Mouse (Mus musculus): ENCODE measurements around the gene Gp5.
A peak's percentile ranks its signal among the peaks of the same experiment; 100 is the strongest.

Gp5 gene

DNA sequence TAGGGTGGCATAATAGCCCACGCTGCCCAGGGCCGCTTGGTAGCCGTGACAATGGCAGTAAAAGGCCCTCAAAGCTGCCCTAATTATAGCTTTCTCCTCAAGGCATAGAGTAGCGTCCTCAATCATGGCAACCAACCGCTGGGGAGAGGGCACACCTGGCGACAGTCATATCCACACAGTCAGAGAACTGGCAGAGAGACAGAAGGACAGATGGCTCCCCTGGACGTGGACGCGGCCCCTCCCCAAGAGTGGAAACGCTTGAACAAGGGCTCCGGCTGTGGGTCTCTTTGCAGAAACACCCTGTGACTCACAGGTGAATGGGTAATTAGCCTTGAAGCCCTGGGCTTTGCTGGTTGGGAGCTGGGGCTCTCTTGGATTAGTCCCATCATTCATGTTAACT, 32.2 kb downstream of the Gp5 start:
- DNase-seq = no peak

DNA sequence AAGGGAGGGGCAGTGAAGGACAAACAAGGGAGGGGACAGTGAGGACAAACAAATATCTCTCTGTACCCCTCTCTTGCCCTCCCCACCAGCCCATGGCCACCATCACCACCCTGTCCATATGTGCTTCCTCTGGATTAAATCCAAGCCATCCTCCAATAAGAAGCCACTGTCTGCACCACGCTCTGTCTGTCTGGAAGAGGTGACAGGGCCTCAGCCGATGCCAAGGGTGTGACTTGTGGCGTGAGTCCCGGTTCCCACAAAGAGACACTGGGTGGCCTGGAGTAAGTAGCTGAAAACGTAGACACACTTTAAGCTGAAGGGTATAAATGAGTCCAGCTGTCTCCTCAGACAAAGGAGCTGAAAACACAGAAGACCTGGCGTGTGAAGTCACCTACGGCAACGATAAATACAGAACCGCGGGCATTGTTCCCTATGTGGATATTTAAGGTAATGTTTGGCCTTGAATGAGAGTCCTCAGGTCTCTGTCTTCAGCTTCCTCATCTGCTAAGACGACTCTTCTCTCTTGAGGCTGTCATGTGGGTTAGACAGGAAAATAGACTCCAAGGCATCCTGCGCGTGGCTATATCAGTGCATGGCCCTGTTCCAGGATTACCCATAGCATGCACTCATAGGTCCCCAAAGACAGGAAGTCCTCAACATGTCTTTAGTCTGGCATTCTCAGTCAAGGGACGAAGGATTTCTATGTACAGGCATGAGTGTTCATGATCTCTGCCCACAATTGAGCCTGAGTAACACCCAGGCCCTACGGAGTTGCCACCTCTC, 34.8 kb downstream of the Gp5 start:
- no peak for DNase-seq

DNA sequence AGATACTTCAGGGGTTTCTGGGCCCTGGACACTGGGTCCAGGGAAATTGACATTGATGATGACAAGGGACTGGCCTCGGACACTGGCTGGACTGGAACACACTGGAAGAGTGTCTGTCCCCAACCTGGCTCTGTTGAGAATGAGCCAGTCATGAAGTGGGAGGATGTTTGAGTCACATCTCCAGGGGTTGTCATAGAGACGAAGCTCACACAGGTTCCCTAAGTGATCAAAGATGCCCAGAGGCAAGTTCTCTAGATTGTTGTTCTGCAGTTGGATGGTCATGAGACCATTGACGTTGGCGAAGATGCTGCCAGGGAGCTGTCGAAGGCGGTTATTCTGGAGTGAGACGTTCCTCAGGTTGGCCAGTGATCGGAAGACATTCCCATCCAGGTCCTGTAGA, 37.5 kb downstream of the Gp5 start:
- DNase-seq = no peak

DNA sequence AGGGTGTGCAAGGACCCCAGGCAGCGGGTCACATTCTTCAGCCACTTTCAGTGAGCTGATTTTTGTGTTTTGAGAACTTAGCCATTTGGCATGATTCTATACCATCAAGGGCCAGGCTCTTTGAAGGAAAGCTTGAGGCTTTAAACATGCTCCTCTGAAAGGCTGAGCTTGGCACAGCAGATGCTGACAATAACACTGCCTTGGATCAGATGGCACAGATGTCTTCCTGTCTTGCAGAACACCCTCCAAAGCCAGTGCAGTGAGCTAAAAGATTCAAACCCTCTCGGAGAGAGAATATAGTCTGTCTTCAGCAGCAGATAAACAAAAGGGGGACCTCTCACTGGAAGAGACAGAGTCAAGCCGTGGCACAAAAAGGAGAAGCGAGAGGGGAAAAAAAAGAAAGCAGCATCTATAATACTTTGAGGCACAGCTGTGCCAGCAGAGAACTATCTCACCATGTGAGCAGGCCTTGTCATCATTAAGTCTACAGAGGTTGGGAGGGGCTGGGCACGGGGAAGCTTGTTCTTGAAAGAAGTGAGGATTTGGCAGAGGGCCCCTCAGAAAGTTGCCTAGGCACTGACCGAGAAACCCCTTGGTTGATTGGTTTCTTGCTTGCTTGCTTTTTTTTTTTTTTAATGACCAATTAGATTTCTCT, 38.5 kb downstream of the Gp5 start:
- DNase-seq = no peak

DNA sequence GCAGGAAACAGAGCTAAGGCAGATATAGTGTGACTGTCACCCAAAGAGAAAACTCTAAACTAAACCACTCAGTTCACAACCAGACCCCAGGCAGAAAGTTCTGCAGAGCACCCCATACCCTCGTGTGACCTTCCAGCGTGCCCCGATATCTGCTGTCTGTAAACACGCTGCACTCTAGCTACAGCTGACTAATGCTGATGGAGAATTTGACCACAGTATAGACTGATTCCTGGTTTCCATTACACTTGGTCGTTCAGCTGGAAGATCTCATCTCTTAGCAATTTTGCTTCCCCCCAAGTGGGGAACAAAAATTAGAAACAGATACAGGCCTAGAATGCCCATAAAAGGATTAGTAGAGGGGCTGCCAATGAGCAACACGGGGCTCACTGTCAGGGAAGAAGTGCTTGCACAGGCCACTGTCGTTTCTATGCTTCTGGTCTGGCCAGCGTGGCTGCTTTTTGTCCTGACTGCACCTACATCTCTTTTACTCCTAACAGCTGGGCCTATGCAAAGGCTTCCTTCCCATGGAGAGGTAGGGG, 39.3 kb downstream of the Gp5 start:
- DNase-seq = no peak

DNA sequence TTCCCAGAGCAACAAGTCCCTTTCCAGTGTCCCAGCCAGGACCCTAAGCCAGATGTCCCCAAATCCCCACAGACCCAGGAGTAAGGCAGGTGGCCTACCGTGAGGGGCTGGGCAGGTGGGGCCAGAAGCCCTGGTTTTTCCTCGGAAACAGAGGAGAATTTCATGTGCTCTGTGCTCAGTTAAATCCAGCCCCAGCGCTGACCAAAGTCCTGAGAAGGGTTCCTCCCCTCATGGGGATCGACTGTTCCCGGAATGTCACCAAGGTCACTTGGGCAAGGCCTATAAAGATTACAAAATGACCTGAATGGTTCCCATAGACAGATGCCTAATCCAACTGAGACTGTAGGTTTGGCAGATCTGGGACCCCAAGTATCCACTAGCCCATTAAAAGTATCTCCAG, 43.2 kb downstream of the Gp5 start, which contains the start of gene Cpn2:
Gene Cpn2 (minus strand): TSS at position 141 of the 400 bp plus-strand sequence.
- DNase-seq = no peak

DNA sequence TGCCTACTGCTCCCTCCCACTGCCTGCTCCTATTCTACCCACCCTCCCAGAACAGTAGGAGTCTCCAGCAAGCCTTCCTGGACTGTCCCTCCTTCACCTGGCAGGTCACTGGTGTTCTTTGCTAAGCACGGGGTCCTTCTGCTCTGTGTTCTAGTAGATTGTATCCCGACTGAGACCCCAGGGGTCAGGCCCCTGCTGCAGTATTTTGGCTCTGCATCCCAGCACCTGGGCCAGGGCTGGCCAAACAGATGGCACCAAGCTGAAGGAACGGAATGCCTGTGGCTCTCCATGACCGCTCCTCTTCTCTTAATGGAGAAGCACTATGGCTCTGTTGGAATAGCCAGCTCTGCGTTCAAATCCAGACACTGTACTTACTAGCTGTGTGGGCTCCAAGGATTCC, 44.0 kb downstream of the Gp5 start:
- no peak for DNase-seq

DNA sequence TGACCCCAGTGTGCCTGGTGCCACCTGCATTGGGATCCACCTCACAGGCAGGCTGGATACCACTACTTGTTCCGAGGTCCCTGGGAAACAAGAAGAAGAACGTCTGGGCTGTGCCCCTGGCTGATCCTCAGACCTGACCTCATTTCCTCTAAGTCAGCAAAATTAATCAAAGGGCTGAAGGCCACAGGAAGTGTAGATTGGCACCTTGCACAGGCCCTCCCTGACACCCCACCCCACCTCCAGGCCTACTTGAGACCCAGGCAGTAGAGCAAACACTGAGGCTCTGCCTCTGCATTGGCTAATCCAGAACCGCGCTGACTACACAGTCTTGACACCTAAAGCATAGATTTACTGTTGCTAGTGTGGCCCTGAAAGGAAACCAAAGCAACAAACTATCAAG, 45.0 kb downstream of the Gp5 start:
- DNase-seq = no peak

DNA sequence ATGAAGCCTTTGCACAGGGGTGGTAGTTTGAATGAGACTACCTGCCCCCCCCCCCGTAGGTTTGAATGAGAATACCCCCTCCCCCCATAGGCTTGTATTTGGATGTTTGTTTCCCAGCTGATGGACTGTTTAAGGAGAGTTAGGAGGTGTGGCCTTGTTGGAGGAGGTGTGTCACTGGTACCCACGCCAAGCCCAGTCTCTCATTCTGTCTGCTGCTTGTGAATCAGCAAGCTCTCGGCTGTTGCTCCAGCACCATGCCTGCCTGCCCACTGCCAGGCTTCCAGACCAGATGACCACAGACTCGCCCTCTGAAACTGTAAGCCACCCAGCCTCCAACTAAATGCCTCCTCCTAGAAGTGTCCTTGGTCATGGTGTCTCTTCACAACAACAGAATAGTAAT, 47.4 kb downstream of the Gp5 start:
- DNase-seq = no peak

DNA sequence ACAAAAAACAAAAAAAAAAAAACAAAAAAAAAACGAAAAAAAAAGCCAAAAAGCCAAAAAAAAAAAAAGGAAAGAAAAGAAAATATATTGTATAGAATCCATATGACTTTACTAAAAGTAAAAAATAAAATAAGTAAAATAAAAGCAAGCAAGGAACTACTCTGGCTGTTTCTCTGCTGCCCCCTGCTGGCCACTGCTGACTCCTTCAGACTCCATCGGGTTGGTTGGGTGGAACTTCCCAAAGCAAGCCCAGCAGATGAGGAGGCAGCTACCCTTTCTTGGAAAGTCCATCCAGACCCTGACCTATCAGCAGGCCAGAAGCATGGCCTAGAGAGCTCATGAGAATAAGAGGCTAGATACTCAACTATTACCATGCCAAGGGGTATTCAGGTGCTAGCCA, 47.9 kb downstream of the Gp5 start:
- DNase-seq = peak; percentile 31

DNA sequence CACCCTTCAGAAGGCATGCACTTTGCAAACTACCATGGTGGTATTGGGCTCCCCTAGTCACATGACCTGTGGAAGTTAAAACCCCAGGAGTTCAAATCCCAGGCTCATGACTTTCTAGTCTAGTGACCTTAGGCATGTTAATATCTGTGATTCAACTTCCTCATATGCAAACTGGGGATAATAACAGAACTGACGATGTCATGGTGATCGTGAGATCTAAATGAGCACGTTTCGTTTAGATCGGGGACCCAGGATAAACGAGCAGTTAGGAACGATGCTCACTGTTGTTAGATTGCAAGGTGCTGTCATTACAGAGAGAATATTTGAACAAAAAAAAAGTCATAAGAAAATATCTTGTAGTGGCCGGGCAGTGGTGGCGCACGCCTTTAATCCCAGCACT, 48.4 kb downstream of the Gp5 start:
- DNase-seq = no peak

DNA sequence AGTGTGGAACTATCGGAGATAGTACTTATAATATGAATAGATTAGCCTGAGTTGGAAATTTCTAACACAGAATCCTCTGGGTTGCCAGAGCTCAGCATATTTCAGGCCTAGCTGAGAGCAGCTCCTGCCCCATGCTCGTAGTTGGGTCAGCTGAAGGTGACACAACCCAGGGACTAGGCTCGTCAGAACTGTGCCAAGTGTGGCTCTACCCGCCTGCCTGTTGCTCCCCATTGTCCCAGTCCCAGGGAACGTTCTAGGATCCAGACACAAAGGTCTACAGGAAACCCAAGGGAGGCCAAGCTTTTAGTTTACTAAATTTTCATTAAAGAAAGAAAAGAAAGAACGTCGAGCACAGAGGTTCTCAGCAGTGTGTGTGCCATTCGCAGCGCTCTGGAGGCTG, 49.2 kb downstream of the Gp5 start:
- DNase-seq = no peak

DNA sequence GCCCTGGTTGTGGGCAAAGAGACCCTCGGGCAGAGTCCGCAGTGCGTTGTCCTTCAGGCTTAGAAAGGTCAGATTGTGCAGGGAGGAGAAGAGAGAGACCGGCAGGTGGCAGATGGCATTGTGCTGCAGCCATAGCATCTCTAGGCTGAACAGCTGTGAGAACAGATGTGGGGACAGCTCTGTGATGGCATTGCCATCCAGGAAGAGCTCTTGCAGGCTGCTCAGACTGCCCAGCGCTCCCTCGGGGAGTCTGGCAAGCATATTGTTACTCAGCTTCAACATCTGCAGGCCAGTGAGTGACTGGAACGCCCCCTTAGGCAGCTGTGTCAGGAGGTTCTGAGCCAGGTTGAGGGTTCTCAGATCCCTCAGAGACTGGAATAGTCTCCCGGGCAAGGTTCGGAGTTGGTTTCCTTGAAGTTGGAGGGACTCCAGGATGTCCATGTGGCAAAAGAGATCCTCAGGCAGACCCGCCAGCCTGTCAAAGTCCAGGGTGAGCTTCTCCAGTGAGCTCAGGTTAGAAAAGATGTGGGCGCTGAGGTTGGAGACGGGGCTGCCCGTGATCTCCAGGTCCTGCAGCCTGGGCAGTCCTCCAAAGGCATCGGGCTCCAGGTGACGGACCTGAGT, 50.5 kb downstream of the Gp5 start:
- no peak for DNase-seq

DNA sequence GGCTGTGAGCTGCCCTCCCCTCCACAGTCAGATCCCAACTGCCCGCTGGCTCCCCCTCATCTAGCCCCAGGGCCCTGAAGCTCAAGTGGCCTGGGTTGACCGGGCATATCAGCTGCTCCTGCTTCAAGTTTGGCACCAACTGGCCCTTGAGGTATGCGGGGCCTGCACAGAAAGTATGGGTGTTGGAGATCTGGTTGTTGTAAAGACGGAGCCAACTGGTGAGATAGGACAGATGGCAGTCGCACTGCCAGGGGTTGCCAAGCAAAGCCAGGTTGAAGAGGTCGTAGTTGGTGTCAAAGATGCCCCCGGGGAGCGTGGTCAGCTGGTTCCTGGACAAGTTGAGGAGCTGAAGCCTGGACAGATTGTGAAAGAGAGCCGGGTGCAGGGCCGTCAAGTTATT, 51.1 kb downstream of the Gp5 start:
- DNase-seq = no peak

DNA sequence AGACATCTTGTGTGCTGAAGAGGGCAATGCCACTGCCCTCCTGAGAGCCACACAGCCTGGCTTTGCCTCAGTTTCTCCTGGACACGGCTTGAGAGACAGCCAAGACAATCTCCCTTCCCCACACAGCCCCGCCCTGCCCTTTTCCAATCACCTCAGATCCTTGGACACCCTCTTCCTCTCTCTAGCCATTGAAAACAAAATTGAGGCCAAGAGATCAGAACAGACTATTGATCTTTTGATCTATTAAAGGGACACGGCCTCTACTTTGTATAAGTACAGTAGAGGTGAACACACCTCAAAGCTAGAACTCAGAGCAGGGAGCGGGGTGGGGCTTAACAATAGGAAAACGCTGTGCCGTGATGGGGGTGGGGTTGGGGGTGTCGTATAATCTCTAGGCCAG, 52.1 kb downstream of the Gp5 start:
- DNase-seq = no peak

DNA sequence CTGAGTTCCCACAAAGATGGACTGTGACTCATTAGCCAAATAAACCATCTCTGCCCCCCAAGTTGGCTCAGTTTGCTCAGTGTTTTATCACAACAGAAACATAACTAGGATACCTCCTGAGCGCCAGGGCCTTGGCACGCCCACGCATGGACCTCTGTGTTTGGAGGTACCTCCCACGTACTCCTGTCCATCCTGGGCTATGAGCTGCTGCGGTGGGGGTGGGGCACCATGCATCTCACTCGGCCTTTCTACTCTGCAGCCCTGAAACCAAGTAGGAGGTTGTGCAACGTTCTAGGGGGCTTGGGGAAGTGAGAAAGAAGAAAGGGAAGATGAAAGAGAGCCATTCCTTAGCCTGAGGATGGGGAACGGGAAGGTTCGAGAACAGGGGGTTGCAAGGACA, 52.9 kb downstream of the Gp5 start:
- DNase-seq = no peak
